Mouse (Mus musculus): Measurements from ENCODE around the gene Glod4. TPM values are rescaled to one million over a fixed set of nuclear protein-coding genes. Genes with fewer than 3 reads are reported as not detected.

Gene Glod4
- polyA plus RNA-seq (2015; fragmentation: Nextera tagmentation; extraction: Ambion mirVana): 72.5 and 76.5 TPM in 2 replicates

- Histone ChIP-seq H3K9ac (peak within 1 kb of the TSS; percentile 82), H3K27me3 (no peaks in the 10 kb centered on the region), H3K27ac (peak within 1 kb of the TSS; percentile 36), H3K4me3 (replicated peaks) (peak within 1 kb of the TSS; percentile 84), H3K9me3 (replicated peaks) (no peaks in the 10 kb centered on the region), H3K4me1 (replicated peaks) (peaks cover 30% of the 10 kb centered on the region), H3K36me3 (peaks cover 25% of the 10 kb centered on the region), H3K4me2 (peak within 1 kb of the TSS; percentile 79)
- peak; percentile 87 for ATAC-seq (ENCODE audit: low read depth)
- WGBS (ENCODE audit: insufficient replicate concordance): under 1% methylated on average over 61 of the region's 61 CpGs
- peak; percentile 85 for DNase-seq
Observed at GRCm38 (mm10) chr11:76242901-76243810, at the start of gene Glod4, which contains the start of gene Mrm3. Gene Glod4 (minus strand): TSS chr11:76243725. Gene Mrm3 (plus strand): TSS chr11:76243715.

GRCm38 (mm10) chr11:76292831-76293230 lies 49.3 kb upstream of the Glod4 start:
- no peak overlapping the region for H3K4me2 ChIP-seq
- no peaks in the 10 kb centered on the region for H3K36me3 ChIP-seq
- WGBS (ENCODE audit: insufficient replicate concordance): 71% methylated on average over 6 of the region's 6 CpGs
- H3K27me3 ChIP-seq: no peaks in the 10 kb centered on the region
- no peak overlapping the region for H3K27ac ChIP-seq
- DNase-seq (no peak), ATAC-seq (ENCODE audit: low read depth) (no peak)
- peaks cover 17% of the 10 kb centered on the region for H3K4me1 ChIP-seq (replicated peaks)
- H3K9ac ChIP-seq: no peak overlapping the region
- no peak overlapping the region for H3K4me3 ChIP-seq (replicated peaks)
- no peaks in the 10 kb centered on the region for H3K9me3 ChIP-seq (replicated peaks)

GRCm38 (mm10) chr11:76292398-76292797 lies 48.9 kb upstream of the Glod4 start:
- Histone ChIP-seq H3K27me3 (no peaks in the 10 kb centered on the region), H3K4me3 (replicated peaks) (no peak overlapping the region), H3K4me1 (replicated peaks) (peaks cover 17% of the 10 kb centered on the region), H3K27ac (no peak overlapping the region), H3K4me2 (no peak overlapping the region), H3K9ac (no peak overlapping the region), H3K9me3 (replicated peaks) (no peaks in the 10 kb centered on the region), H3K36me3 (no peaks in the 10 kb centered on the region)
- DNase-seq (no peak), ATAC-seq (ENCODE audit: low read depth) (no peak)
- WGBS (ENCODE audit: insufficient replicate concordance): 57% methylated on average over 15 of the region's 15 CpGs

GRCm38 (mm10) chr11:76291960-76292359 lies 48.4 kb upstream of the Glod4 start:
- Histone ChIP-seq H3K27me3 (no peaks in the 10 kb centered on the region), H3K4me1 (replicated peaks) (peaks cover 19% of the 10 kb centered on the region), H3K9ac (no peak overlapping the region), H3K27ac (no peak overlapping the region), H3K36me3 (no peaks in the 10 kb centered on the region), H3K4me3 (replicated peaks) (no peak overlapping the region), H3K9me3 (replicated peaks) (no peaks in the 10 kb centered on the region), H3K4me2 (no peak overlapping the region)
- 62% methylated on average over 4 of the region's 4 CpGs for WGBS (ENCODE audit: insufficient replicate concordance)
- DNase-seq (no peak), ATAC-seq (ENCODE audit: low read depth) (no peak)

DNA sequence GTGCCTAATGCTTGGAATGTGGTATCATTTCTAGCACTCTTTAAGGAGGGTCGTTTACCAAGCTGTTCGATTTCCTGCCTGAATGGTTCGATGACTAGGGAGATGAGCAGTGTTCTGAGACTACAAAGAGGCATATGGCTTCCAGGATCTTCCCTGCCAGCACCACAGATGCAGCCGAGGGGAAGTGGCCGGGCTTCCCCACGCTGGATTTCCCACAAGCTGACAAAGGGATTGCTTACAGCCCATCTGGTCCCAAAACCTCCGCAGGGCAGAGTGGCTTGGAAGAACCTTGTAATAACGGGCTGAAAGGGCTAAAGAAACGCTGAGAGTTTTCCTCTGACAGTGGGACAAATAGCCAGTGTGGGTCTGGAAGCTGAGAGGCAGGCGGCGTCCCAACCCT lies 46.8 kb upstream of the Glod4 start:
- no peak overlapping the region for H3K9ac ChIP-seq
- peaks cover 30% of the 10 kb centered on the region for H3K4me1 ChIP-seq (replicated peaks)
- H3K4me2 ChIP-seq: no peak overlapping the region
- DNase-seq (no peak), ATAC-seq (ENCODE audit: low read depth) (no peak)
- H3K36me3 ChIP-seq: no peaks in the 10 kb centered on the region
- no peaks in the 10 kb centered on the region for H3K27me3 ChIP-seq
- H3K27ac ChIP-seq: no peak overlapping the region
- 44% methylated on average over 11 of the region's 11 CpGs for WGBS (ENCODE audit: insufficient replicate concordance)
- no peaks in the 10 kb centered on the region for H3K9me3 ChIP-seq (replicated peaks)
- H3K4me3 ChIP-seq (replicated peaks): no peak overlapping the region

DNA sequence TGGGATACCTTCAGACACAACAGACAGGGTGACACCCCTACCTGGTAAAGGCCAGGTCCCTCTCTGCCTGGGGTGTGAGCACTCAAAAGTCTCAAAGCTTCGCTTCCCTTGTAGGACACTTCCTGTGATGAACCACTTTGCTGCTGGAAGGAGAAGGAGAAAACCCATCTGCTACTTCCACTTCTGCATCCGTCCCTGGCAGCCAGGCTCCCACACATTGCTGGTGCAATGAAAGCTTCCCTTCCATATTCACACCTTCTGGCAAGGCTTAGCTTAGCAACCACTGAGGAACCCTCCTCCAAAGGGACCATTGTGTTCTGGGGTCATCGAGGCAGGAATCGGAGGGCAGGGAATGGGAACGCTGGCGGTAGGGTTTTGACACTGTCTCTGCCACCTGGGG lies 45.1 kb upstream of the Glod4 start:
- no peaks in the 10 kb centered on the region for H3K9me3 ChIP-seq (replicated peaks)
- DNase-seq (no peak), ATAC-seq (ENCODE audit: low read depth) (no peak)
- H3K4me2 ChIP-seq: no peak overlapping the region
- H3K9ac ChIP-seq: no peak overlapping the region
- no peak overlapping the region for H3K4me3 ChIP-seq (replicated peaks)
- H3K27ac ChIP-seq: no peak overlapping the region
- no peaks in the 10 kb centered on the region for H3K27me3 ChIP-seq
- peaks cover 25% of the 10 kb centered on the region for H3K4me1 ChIP-seq (replicated peaks)
- WGBS (ENCODE audit: insufficient replicate concordance): 67% methylated on average over 6 of the region's 6 CpGs
- H3K36me3 ChIP-seq: no peaks in the 10 kb centered on the region

DNA sequence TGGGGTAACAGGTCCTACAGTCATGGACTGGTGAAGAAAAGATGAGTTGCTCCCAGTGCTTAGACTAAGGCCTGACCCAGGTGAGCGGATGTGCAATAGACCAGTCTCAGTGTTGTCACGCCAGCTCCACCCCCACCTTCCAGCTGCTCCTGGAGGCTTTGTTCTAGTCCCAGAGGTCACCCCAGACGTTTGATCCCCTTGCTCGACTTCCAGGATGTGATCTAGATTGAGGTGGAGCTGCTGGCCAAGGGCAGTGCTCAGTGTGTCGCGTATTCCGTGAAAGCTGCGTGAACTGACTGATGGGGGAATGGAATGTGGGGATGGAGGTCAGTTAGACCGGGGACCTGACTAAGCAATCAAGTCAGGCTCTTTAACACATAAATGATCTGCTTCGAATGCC lies 43.8 kb upstream of the Glod4 start:
- no peak overlapping the region for H3K9ac ChIP-seq
- H3K27me3 ChIP-seq: no peaks in the 10 kb centered on the region
- H3K27ac ChIP-seq: no peak overlapping the region
- no peaks in the 10 kb centered on the region for H3K36me3 ChIP-seq
- H3K4me3 ChIP-seq (replicated peaks): no peak overlapping the region
- H3K4me2 ChIP-seq: no peak overlapping the region
- peaks cover 19% of the 10 kb centered on the region; the same call in 1 of the 2 replicates for H3K4me1 ChIP-seq (replicated peaks)
- DNase-seq (no peak), ATAC-seq (ENCODE audit: low read depth) (no peak)
- H3K9me3 ChIP-seq (replicated peaks): no peaks in the 10 kb centered on the region
- 62% methylated on average over 10 of the region's 10 CpGs for WGBS (ENCODE audit: insufficient replicate concordance)

- Histone ChIP-seq H3K4me3 (replicated peaks) (no peak overlapping the region), H3K4me2 (no peak overlapping the region), H3K27ac (no peak overlapping the region), H3K9me3 (replicated peaks) (no peaks in the 10 kb centered on the region), H3K4me1 (replicated peaks) (peaks cover 14% of the 10 kb centered on the region; the same call in 1 of the 2 replicates), H3K36me3 (no peaks in the 10 kb centered on the region), H3K9ac (no peak overlapping the region), H3K27me3 (no peaks in the 10 kb centered on the region)
- DNase-seq (no peak), ATAC-seq (ENCODE audit: low read depth) (0 out of 2 replicates have a peak, but pooled peaks have one; percentile 39)
- 38% methylated on average over 10 of the region's 10 CpGs for WGBS (ENCODE audit: insufficient replicate concordance)
Observed at GRCm38 (mm10) chr11:76286534-76287126, 43.1 kb upstream of the Glod4 start.

DNA sequence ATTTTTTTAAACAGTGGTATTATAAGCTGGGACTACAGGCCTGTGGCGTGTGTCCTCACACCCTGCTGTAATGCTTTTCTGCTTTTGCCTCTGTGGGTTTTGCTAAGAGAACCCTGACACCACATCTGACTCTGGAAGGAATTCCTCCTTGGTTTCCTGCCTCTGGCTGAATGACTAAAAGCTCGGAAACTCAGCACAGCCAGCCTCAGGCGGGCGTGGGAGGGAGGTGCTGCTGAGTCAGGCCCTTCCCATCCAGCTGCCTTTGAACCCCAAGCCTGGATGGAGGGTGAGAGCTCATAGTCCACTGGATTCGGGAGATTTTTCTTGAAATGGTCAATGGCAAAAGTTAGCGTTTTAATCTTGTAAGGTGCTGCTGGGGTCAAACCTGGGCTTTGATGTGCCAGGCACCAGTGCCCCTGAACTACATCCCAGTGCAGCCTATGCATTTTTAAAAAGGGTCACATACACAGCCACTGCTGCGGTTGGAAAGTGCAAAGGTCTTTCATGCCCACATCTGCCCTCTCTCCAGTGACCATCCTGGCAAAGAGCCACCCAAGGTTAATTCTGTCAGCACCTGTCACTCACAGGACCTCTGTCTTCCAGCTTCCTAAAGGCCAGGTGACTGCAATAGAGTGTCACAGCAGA lies 42.0 kb upstream of the Glod4 start:
- Histone ChIP-seq H3K4me3 (replicated peaks) (no peak overlapping the region), H3K4me1 (replicated peaks) (peaks cover 14% of the 10 kb centered on the region; the same call in 1 of the 2 replicates), H3K27me3 (no peaks in the 10 kb centered on the region), H3K9me3 (replicated peaks) (no peaks in the 10 kb centered on the region), H3K27ac (no peak overlapping the region), H3K9ac (no peak overlapping the region), H3K36me3 (no peaks in the 10 kb centered on the region), H3K4me2 (no peak overlapping the region)
- DNase-seq (no peak), ATAC-seq (ENCODE audit: low read depth) (no peak)
- 40% methylated on average over 7 of the region's 7 CpGs for WGBS (ENCODE audit: insufficient replicate concordance)

DNA sequence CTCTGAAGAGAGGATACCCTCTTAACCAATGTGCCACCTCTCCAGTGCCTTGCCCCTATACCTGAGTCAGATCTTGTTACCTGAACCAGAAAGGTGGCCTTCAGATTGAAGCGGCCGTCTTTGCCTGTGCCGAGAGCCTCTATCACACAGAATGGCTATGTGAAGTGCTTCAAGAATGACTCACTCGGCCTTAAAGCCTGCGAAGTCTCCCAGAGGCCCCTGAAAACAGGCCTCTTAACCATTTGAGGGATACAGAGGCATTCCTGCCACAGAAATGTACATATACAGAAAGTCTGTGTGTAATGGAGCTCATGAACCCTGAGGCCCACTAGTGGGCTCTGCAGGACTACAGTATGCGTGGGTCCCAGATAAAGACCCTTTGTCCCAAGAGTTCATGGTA lies 40.3 kb upstream of the Glod4 start:
- no peaks in the 10 kb centered on the region for H3K36me3 ChIP-seq
- WGBS (ENCODE audit: insufficient replicate concordance): 77% methylated on average over 6 of the region's 6 CpGs
- peaks cover 14% of the 10 kb centered on the region; the same call in 1 of the 2 replicates for H3K4me1 ChIP-seq (replicated peaks)
- no peak overlapping the region for H3K9ac ChIP-seq
- no peak overlapping the region for H3K4me2 ChIP-seq
- no peak for ATAC-seq (ENCODE audit: low read depth)
- no peak for DNase-seq
- H3K9me3 ChIP-seq (replicated peaks): no peaks in the 10 kb centered on the region
- no peak overlapping the region for H3K27ac ChIP-seq
- H3K4me3 ChIP-seq (replicated peaks): no peak overlapping the region
- no peaks in the 10 kb centered on the region for H3K27me3 ChIP-seq

- Histone ChIP-seq H3K9ac (no peak overlapping the region), H3K9me3 (replicated peaks) (no peaks in the 10 kb centered on the region), H3K4me2 (no peak overlapping the region), H3K36me3 (no peaks in the 10 kb centered on the region), H3K4me1 (replicated peaks) (no peaks in the 10 kb centered on the region), H3K27me3 (no peaks in the 10 kb centered on the region), H3K4me3 (replicated peaks) (no peak overlapping the region), H3K27ac (no peak overlapping the region)
- WGBS (ENCODE audit: insufficient replicate concordance): 46% methylated on average over 2 of the region's 2 CpGs
- ATAC-seq (ENCODE audit: low read depth) (no peak), DNase-seq (no peak)
Observed at GRCm38 (mm10) chr11:76279971-76280370, 36.4 kb upstream of the Glod4 start.
